Mouse (Mus musculus) kidney, postnatal 36 days (tissue): Measurements from ENCODE around the gene 4930590J08Rik.
"Not testable (repeated sequence)": the region's sequence is repeated elsewhere in the genome, so short reads cannot be mapped to it uniquely, and the experiment has no call there.

Experiments used
- DNase-seq, 2 experiments: peaks; one replicate each; pipeline ENCODE4 v3.0.0; 2021 to 2022; ENCODE audit warnings: mixed read lengths in 2 of 2

The 4930590J08Rik gene

GRCm38 (mm10) chr6:91902509-91902908, at the start of gene 4930590J08Rik:
TSS of gene 4930590J08Rik (plus strand) at chr6:91902809.
- not testable (repeated sequence) for DNase-seq

GRCm38 (mm10) chr6:91858339-91858738, 44.3 kb upstream of the 4930590J08Rik start:
- no peak for DNase-seq

- DNase-seq: no peak
These were observed 39.8 kb upstream of the 4930590J08Rik start for GRCm38 (mm10) chr6:91862848-91863247.

- no peak for DNase-seq
These were observed 38.0 kb upstream of the 4930590J08Rik start for GRCm38 (mm10) chr6:91864595-91864994.

- DNase-seq: no peak
These were observed 37.0 kb upstream of the 4930590J08Rik start for GRCm38 (mm10) chr6:91865601-91866000.

GRCm38 (mm10) chr6:91868091-91868490, 34.5 kb upstream of the 4930590J08Rik start:
- DNase-seq: no peak

- no peak for DNase-seq
These were observed 29.8 kb upstream of the 4930590J08Rik start for GRCm38 (mm10) chr6:91872781-91873180.

GRCm38 (mm10) chr6:91877885-91878651, 24.5 kb upstream of the 4930590J08Rik start, which contains the start of gene Ccdc174:
TSS of gene Ccdc174 (plus strand) at chr6:91878053.
- DNase-seq: peak; percentile 96 to 97

- no peak for DNase-seq
These were observed 18.8 kb upstream of the 4930590J08Rik start for GRCm38 (mm10) chr6:91883859-91884258.

- no peak for DNase-seq
These were observed 13.2 kb upstream of the 4930590J08Rik start for GRCm38 (mm10) chr6:91889255-91889906.

GRCm38 (mm10) chr6:91890615-91891014, 12.0 kb upstream of the 4930590J08Rik start:
- no peak for DNase-seq

- no peak for DNase-seq
These were observed 10.8 kb upstream of the 4930590J08Rik start for GRCm38 (mm10) chr6:91891776-91892175.

- DNase-seq: no peak
These were observed 5.8 kb upstream of the 4930590J08Rik start for GRCm38 (mm10) chr6:91896783-91897182.

GRCm38 (mm10) chr6:91901505-91901904, 1.1 kb upstream of the 4930590J08Rik start:
- DNase-seq: peak; percentile 65 to 89

- no peak for DNase-seq
These were observed 11.4 kb downstream of the 4930590J08Rik start for GRCm38 (mm10) chr6:91914011-91914410.

GRCm38 (mm10) chr6:91917286-91917685, 14.7 kb downstream of the 4930590J08Rik start:
- DNase-seq: no peak

GRCm38 (mm10) chr6:91917716-91918115, 15.1 kb downstream of the 4930590J08Rik start:
- DNase-seq: no peak

GRCm38 (mm10) chr6:91931231-91931630, 28.6 kb downstream of the 4930590J08Rik start:
- DNase-seq: no peak

GRCm38 (mm10) chr6:91938491-91938890, 35.9 kb downstream of the 4930590J08Rik start:
- DNase-seq: no peak

GRCm38 (mm10) chr6:91948426-91948825, 45.8 kb downstream of the 4930590J08Rik start:
- peak in 1 of 2 experiments; percentile 29 for DNase-seq

- DNase-seq: not testable (repeated sequence)
These were observed 55.4 kb downstream of the 4930590J08Rik start for GRCm38 (mm10) chr6:91958015-91958414.

- DNase-seq: peak; percentile 70 to 84
These were observed 57.6 kb downstream of the 4930590J08Rik start for GRCm38 (mm10) chr6:91960028-91960811.

GRCm38 (mm10) chr6:91963429-91963828, 60.8 kb downstream of the 4930590J08Rik start:
- DNase-seq: peak; percentile 28 to 42
